Mouse (Mus musculus) right cerebral cortex, adult 18-20 months (tissue): ENCODE measurements around the gene Cercam.
"Not testable (repeated sequence)": the region's sequence is repeated elsewhere in the genome, so short reads cannot be mapped to it uniquely, and the experiment has no call there.

Source experiments
- DNase-seq: peaks from one replicate; pipeline ENCODE4 v3.0.0; 2022; ENCODE audit warnings: mixed read lengths

Gene Cercam

DNA sequence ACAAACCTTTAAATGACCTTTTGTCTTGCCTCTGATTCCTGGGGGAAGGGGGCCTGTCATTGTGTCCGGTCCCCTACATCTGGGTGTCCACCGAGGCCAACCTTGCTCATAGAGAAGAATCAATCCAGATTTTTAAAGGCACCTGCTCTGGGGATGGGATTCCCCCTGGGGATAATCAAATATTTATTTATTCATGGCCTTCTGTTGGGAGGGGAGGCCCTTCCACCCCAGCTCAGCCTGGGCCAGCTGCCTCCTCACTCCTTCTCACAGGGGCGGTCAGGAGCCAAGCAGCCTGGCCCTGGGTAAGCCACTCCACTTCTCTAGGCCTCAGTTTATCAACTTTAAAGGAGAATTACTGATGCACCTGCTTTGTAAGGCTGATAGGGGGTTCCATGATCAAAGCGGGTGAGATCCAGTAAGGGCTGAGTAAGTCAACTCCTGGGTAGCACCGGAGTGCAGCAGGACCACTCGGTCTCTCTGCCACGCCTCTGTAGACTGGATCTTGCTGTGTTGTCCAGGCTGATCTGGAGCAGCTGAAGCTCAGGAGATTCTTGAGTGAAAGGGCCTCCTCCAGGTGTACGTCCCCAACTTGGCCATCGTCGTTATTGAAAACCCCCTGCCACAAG lies 13.3 kb upstream of the Cercam start:
- DNase-seq = no peak

DNA sequence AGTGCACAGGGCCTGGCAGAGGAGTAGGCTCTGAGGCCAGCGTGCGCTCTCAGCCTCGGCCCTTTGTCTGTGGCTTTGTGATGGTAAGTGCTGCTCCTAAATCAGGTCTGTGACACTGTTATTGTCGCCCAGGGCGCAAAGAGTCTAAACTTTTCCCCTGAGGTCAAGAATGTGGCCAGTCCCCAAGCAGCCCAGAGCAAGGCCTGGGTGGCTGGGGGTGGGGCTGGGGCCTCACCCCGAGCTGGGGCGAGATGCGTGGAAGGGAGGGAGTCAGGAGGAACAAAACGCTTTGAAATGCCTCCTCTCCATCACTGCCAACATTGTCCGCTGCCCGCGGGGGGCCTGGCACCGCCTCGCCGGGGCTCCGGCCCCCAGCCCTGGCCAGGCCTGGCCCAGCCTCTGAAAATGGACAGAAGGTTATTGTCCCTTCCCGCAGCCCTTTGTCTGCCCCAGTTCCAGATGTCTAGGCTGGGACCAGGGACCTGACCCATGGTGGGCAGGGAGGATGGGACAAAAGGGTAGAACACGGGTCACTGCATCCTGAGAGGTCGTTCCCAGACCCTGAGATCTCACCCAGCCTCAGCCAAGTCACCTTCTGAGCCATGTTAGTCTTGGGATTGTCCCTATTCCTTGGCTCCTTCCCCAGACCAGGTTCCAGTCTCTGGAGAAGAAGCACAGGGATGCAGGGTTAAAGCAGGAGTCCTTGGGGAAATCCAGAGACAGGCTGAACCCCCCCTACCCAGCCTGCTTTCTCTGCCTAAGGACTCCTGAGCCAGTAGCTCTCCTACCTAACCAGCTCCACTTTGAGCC lies 12.3 kb upstream of the Cercam start:
- peak; percentile 56 for DNase-seq

DNA sequence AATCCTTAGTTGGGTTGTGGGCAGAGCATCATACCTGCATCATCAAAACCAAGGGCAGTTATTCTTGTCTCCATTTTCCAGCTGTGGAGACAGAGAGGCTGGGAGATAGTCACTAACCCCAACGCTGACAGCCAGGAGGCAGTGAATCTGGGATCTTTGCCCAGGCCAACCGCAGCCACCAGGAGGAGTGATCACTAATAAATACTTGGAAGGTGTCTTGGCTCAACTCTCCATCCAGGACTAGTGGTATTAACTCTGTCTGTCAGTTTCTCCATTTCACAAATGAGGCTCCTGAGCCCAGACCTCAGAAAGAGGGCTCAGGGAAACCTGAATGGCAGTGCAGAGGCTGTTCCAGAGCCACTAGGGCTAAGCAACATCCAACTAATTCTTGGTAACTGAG lies 11.6 kb upstream of the Cercam start:
- DNase-seq = no peak

DNA sequence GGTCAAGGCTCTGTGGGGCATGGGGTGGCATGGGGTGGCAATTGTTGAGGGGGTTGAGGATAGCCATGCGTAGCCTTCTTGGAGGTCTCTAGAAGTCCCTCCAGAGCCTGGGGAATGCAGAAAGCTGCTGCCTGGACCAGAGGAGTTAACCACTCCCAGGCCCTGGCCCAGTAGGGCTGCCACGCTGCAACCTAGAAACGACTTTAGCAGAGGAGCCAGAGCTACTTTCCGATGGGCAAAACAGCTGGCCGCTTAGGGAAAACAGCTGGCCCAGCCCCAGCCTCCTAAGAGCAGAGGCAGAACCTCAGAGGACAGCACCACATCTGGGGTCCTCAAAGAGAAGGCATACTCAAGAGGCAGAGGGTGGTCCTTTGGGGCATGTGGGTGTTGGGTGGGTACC lies 11.0 kb upstream of the Cercam start:
- no peak for DNase-seq

DNA sequence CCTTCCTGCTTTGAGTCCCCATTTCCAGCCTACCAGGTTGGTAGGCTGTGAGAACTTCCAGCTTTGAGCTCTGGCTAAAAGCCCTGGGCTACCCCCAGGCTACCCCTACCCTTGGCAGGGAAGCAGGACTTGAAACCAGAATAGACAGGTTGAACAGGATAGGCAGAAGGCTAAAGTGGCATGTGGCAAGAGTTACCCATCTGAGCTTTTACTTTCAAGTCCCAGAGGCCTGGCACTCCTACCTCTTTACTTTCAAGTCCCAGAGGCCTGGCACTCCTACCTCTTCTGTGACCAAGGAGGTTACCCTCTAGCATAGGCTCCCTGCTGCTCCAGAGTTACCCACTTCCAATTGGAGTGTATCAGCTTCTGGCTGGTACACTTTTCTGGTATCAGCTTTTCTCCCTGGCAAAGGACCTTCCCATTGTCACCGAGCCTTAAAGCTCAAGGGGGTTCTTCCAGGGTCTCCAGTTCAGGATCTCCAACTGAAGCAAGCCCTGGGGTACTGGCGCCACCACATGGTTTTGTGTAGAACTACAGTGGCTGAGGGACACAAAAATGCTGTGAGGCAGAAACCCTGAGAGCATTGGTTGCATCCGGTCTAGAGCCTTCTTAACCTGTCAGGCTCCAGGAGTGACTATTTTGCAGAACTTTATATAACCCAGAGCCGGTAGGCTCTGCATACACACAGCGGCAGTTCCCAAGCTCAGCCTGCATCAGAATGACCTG lies 10.1 kb upstream of the Cercam start:
- DNase-seq = no peak

DNA sequence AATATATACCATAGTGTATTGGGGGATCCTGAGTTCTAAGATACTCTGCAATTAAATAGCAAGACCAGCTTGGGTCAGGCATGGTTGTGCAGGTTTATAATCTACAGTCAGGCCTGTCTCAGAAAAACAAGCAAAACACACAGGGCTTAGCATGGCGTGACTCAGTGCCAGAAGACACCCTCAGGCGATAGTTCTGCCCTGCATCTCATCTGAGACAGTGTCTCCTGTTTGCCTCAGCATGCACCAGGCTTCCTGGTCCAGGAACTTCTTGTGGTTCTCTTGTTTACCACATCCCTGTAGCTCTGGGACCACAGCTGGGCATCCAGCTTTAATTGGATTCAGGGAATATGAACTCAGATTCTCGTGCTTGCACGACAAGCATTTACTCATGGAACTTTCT lies 3.8 kb upstream of the Cercam start:
- DNase-seq = no peak

DNA sequence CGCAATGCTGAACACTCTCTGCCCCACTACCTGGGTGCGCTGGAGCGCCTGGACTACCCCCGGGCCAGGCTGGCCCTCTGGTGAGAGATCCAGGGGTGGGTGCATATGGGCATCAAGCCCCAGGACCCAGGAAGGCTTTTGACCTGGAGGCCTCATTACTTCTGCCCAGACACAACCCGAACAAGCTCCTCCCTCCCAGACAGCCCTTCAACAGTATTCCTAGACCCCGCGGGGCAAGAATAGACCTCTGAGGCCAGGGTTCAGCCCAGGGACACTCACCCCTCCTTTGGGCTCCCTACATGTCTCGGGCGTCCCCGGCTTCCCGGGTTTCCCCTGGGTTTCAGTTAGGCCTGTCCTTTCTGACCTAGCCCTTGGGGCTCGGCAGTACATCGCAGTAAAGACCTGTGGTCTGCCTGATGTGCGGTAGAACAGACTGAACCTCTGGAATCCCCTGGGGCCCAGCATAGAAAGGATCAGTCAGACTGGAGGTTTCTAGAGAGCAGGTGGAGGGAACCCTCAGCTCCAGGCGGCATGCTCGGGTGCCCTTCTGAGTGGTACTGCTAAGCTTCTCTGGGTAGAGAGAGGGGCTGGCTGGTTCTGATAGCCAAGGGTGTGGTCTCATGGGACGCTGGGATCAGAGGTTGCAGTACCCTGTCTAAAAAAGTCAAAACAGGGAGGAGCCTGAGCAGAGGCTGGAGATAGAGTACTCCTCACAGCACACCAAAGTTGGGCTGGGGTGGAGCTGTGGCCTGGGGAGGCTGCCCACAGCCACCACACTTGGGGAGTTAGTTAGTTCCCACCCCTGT lies 885 bp downstream of the Cercam start:
- DNase-seq = no peak

DNA sequence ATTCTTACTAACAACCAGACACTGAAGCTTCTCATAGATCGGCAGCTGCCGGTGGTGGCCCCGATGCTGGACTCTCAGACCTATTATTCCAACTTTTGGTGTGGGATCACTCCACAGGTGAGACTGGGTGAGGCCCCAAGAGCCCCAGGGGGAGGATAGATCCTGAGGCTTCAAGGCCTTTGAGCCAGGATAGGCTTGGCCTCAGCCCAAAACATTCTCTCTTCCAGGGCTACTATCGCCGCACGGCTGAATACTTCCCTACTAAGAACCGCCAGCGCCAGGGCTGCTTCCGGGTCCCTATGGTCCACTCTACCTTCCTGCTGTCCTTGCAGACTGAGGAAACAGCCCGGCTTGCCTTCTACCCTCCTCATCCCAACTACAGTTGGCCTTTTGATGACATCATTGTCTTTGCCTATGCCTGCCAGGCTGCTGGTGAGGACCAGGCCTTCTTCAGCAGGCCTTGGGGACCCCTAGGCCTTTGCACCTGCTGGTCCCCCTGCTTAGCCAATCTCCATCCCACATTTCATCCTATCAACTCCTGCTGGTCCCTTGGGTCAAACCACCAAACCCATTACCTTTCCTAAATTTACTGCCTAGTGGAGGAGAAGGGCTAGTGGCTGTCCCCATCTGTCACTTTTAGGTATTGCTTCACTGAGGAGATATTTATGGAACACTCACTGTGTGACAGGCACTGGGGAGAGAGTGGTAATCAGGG lies 3.8 kb downstream of the Cercam start:
- DNase-seq = no peak

DNA sequence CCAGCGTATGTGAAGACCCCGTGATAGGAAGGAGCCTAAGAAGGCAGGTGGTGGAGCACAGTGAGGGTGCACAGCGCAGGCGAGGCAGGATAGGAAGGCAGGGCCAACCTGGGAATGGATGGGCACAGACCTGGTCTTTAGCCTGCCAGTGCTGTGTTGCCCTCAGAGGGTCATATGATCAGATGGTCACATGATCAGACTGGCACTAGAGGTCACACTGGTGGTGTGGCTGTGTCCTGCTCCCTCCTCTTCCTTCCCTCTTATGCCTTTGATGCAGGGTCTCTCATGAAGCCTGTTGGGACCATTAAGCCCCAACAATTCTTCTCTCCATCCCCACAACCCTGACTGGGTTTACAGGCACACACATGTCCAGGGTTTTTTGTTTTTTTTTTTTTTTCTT lies 4.8 kb downstream of the Cercam start:
- DNase-seq = no peak

DNA sequence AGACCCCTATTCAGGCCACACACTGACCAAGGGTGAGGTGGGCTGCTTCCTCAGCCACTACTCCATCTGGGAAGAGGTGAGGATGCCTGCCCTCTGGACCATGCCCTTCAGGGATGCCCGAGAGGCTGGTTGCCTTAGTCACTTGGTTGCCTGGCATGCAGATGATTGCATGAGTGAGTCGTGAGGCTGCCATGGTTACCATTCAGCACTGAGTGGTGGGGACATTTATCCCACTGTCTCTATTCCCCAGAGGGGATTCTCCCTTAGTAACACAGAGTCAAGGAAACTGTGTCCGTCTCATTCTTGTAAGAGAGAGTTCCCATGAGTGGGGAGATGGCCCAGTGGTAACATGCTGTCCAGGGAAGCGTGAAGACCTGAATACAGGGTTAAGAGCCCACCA lies 9.1 kb downstream of the Cercam start:
- no peak for DNase-seq

DNA sequence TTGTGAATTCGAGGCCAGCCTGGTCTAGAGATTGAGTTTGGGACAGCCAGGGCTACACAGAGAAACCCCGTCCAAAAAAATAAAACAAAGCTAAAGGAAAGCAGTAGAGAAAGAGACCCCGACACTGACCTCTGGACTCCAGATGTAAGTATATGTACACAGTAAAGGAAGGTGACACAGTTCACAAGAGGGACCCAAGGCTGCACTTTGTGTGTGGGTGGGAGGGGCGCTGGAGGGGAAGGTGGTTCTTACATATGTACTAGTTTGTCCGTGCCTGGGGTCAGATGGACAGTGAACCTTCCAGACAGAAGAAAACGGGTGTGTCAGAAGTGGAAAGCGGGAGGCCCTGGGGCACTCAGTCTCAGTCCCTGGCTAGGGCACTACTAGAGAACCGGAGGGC lies 10.2 kb downstream of the Cercam start:
- DNase-seq = no peak

DNA sequence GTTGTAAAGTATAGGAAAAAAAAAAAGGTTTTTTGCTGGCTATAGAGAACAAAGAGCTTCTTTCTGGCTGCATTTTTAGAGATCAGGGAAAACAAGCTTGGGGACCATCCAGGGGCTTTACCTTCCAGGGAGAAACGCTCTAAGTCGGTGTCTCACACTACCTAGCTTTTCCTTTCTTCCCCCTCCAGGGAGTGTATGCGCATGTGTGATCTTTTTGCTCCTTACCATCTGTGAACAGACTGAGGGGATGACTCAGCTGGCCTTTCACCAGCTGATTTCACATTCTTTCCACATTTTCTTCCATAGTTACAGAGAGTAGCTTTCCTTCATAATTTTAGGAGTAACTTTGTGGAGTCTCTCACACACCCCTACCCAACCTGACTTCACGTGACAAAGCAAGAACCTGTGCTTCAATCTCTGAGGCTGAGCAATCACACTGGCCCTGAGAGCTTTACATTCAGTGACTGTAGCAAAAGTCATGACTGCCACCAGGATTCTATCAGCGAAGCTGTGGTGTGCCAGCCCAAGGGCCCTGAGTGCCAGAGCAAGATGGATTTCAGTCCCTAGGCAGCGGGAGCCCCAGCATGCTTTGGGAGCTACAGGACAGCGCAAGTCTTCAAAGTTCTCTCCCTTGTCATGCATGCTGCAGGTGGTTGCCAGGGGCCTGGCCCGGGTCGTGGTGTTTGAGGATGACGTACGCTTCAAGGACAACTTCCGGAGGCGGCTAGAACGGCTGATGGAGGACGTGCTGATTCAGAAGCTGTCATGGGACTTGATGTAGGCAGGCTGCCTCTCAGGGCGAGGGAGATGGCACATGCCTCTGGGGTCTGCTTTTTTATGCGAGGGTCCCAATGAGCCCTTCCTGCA lies 11.2 kb downstream of the Cercam start:
- DNase-seq = peak; percentile 68

DNA sequence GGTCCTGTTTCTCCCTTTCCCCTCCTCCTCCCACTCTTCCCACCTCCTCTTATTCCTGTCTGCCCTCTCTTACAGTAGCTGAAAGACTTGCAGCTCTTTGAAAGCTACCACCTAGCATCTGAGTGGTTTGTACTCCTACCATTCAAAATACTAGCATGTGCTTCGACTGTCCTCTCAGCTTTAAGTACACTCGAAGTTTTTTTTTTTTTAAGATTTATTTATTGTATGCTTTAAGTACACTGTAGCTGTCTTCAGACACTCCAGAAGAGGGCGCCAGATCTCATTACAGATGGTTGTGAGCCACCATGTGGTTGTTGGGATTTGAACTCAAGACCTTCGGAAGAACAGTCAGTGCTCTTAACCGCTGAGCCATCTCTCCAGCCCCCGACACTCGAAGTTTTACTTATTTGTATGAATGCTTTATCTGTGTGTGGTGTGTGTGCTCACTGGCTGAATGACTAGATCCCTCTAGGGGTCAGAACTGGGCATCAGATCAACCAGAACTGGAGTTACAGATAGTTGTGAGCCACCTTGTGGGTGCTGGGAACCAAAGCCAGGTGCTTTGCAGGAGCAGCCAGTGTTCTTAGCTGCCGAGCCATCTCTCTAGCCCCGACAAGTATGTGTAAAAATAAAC lies 17.8 kb downstream of the Cercam start:
- DNase-seq = not testable (repeated sequence)

DNA sequence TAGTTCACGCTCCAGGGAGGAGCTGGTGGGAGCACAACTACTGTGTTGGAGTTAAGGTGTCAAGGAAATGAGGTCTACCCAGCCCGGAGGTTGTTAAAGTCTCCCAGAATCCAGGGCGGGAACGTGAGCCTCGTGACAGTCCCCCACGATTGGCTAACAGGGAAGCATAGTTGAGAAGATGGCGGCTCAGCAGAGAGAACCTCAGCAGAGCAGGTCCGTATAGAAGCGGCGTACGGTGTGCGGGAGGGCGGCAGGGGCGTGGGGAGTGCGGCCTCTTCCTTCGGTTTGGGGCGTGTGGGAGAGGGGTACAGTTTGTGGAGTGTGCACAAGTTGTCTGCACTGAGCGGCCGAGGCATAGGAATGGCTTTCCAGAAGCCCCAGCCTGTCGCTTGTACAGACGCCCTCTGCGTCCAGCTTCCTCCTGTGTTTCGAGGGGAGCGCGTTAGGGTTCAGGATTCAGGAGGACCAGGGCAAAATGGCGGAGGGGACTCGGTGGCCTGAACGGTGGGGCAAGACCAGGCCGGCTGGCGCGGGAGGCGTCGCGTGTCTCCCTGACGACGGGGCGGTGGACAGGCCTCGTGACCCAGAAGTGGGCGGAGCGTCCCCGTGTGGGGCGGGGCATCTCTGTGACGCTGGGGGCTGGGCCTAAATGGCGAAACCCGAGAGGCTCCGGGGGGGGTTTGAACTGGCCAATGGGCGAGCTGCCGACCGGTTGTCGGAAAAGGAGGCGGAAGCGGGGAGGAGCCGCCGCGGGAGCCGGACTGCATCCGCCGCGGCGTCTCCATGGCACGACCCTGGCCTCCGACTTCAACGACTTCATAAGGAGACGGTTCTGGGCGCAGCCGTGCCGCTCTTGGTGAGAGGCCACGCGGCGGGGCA lies 20.3 kb downstream of the Cercam start, which contains the start of gene Odf2:
Odf2 (plus strand) TSS at position 156 of the 879 bp plus-strand sequence.
- peak; percentile 99 for DNase-seq

DNA sequence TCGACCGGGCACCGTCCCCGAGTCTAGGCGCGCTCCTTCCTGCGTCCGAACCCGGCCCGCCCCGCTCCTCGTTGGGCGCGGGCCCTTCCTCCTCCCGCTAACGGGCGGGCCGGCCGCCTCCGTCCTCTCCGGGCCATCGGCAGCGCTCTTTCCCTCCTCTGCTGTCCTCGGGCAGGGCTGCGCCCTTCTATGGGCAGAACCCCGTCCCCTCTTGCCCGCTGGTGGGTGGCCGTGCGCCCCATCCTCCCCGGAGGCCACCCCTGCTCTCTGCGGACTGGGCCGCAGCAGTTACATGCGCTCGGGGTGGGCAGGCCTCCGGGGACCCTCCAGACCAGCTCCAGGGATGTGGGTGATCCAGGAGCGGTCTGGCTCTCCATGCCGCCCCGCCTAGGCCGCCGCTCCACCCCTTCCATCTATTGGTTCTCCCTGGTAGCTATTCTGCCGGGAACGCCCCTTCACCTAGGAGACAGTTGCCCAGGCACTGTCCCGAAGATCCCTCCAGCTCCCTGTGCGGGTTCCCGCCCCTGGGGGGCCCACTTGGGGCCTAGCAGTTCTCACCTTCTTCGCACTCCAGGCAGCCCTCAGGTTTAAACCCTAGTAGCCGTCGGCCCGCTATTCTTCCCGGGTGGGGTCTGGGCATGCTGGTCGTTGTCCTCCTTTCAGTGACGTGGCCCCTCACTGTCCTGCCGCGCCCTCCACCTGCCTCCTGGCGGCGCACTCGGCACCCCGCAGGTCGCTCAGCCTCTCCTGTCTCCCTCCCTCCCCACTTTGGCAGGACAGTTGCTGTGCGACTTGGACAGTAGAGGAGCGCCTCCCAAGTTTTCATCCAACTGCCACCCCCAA lies 21.2 kb downstream of the Cercam start:
- peak; percentile 83 for DNase-seq

DNA sequence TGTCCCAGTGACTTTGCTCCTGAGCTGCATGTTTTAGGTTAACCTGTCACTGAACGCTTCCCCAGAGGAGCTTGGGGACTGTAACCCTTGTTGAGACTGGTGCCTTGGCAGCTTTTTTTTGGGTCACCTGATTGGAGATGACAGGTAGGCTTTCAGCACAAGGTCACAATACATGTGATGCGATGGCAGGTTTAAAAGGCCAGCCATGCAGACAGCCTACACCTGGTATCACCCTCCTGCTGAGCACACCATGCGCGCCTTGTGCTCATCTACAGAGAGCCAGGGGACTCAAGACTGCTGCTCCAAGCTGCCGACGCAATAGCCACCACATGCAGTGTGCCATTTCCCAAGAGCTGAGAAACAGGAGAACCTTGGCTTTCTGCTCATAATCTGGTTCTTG lies 22.8 kb downstream of the Cercam start:
- DNase-seq = no peak

DNA sequence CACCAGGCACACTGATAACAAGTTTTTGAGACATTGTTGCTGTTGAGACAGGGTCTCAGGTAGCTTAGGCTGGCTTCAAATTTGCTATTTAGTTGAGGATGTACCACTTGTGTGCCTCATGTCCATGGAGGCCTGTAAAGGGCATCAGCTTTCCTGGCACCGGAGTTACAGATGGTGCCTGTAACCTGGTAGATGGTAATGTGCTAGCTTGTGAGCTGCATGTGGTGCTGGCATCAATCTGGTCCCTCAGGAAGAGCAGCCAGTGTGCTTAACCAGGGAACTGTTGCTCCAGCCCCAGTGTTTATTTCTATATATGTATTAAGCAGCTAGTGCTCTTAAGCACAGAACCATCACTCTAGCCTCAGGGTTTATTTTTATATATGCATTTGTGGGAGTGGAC lies 27.1 kb downstream of the Cercam start:
- DNase-seq = no peak

DNA sequence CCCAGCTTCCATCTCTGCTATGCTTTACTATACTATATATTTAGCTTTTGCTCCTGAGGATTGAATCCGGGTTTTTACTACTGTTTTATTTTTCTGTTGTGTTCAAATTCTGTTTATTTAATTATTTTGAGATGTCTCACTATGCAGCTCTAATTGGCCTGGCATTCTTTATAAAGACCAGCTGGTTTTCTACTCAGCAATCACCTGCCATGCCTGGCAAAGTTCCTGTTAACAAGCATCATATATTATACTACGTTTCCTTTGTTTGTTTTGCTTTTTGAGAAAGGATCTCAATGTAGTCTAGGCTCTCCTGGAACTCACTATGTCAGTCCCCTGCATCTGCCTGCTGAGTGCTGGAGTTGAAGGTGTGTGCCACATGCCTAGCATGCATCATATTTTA lies 28.4 kb downstream of the Cercam start:
- DNase-seq = no peak

DNA sequence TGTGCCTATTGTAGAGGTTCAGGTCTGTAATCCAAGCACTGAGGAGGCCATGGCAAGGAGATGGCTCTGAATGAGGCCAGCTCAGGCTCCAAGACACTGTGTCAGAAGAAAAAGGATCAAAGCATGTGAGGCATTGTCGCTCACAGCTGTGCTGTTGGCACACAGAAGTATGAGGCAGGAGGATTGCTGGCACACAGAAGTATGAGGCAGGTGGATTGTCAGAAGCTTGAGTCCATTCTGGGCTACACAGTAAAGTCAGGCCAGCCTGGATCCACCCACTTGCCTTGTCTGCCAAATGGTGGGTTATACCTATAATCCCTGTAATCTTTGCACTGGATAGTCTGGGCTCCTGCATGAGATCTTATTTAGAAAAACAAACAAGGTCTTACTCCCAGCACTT lies 29.1 kb downstream of the Cercam start:
- DNase-seq = no peak
